Mouse (Mus musculus) cortical plate, adult 2 months (tissue): Measurements from ENCODE around the gene Myl3. TPM values are rescaled to one million over a fixed set of nuclear protein-coding genes. Genes with fewer than 3 reads are reported as not detected.

Experiments used
- H3K27ac ChIP-seq: fragments of 200-500 bp; 2 replicates; pipeline ENCODE4 v1.5.1; 2012; ENCODE audit warnings: low read length, control low read depth, inconsistent platforms; ENCODE audit not compliant: insufficient read depth
- H3K4me1 ChIP-seq: fragments of 200-500 bp; 2 replicates; pipeline ENCODE4 v1.6.1; 2011; ENCODE audit warnings: low read length; ENCODE audit not compliant: control insufficient read depth, insufficient read depth
- H3K4me3 ChIP-seq: fragments of 200-500 bp; 2 replicates; pipeline ENCODE4 v1.5.1; 2011; ENCODE audit warnings: mild to moderate bottlenecking, low read length, control low read depth; ENCODE audit not compliant: insufficient read depth
- CTCF ChIP-seq: fragments of 200-500 bp; IDR thresholded peaks from 2 replicates; pipeline ENCODE4 v1.5.1; 2011; ENCODE audit warnings: mild to moderate bottlenecking, control low read depth, low read length; ENCODE audit not compliant: insufficient read depth; ENCODE audit errors: extremely low read depth
- POLR2A ChIP-seq: fragments of 200-500 bp; IDR thresholded peaks from 2 replicates; pipeline ENCODE4 v1.6.1; 2011; ENCODE audit warnings: mild to moderate bottlenecking, low read length, control low read depth; ENCODE audit not compliant: insufficient read depth; ENCODE audit errors: extremely low read depth
- polyA plus RNA-seq: library from polyadenylated mRNA; depleted of rRNA; stranded (reverse); fragments of >200 nt; gene quantifications from 2 replicates; pipeline ENCODE4 v1.2.3, GENCODE M21; 2012; rRNA removed

Myl3 gene
- polyA plus RNA-seq, 1 experiment = 0.13 TPM

DNA sequence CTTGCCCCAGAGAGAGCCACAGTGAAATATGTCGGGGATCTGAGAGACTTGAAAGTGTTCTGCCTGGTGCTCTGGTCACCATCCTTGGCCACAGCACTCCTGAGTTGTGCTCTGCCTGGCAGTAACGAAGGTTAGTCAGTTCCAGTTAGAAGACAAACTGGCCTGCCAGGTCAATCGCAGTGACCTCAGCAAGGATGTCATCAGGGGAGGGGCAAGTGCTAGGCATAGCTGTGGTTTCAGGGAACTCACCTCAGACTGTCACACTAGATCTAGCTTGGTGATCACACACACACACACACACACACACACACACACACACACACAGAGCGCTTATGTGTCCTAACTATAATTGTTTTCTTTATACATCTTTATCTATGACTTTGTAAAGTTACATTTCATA lies 61.6 kb downstream of the Myl3 start:
- no peak for TF ChIP-seq CTCF
- no peak for TF ChIP-seq POLR2A
- no peaks in the 10 kb centered on the region for H3K4me1 ChIP-seq
- no peak overlapping the region for H3K27ac ChIP-seq
- no peak overlapping the region for H3K4me3 ChIP-seq

DNA sequence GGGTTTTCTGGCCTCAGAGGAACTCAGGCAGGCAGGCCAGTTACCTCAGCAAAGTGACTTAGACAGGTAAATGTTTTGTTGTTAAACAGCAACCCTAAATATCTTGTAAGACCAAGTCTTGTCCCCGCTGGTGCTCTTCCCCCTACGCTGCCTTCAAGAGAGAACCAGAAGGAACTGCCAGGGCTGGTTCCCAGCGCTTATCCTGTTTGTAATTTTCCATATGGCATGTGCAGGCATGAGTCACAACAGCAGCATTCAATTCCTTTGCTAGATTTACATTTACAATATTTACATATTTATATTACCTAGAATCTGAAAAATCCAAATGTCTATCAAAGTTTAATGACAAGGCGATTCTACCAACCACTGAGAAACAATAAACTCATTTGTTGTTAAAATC lies 68.4 kb downstream of the Myl3 start:
- Histone ChIP-seq H3K4me1 (no peaks in the 10 kb centered on the region), H3K27ac (no peak overlapping the region), H3K4me3 (no peak overlapping the region)
- no peak for TF ChIP-seq POLR2A

DNA sequence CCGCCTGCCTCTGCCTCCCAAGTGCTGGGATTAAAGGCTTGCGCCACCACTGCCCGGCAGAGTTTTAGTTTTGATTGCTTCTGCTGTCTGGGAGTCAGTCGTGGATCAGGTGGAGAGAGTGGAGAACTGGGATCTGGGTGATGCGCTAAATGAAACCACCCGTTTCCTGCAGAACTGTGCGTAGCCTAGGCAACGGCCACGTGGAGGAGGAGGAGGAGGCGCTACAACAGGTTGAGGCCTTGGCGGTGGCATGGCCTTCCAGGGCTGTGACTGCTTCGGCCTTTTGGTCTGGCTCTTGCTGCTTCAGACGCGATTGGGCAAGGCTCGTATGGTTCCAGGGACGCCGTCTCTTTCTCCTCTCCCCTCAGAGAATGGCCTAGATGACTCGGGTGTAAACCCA lies 72.1 kb downstream of the Myl3 start, which contains the start of gene Prss44:
TSS of gene Prss44 (plus strand) at position 206 of the 400 bp plus-strand sequence.
- H3K4me3 ChIP-seq = no peak within 1 kb of the TSS
- no peaks in the 10 kb centered on the region for H3K4me1 ChIP-seq
- TF ChIP-seq CTCF (no peak), POLR2A (no peak)
- H3K27ac ChIP-seq = no peak within 1 kb of the TSS

Other genes starting within 250 kb of the Myl3 start
- gene Setd2, start 209.3 kb upstream of the Myl3 start, polyA plus RNA-seq = 64.8 and 64.9 TPM in 2 replicates
- 2.5 and 3.7 TPM in 2 replicates for gene Nradd, start 117.4 kb upstream of the Myl3 start, polyA plus RNA-seq
- 10.0 and 10.7 TPM in 2 replicates for gene Nbeal2, start 87.7 kb upstream of the Myl3 start, polyA plus RNA-seq
- gene Ccdc12, start 85.4 kb upstream of the Myl3 start, polyA plus RNA-seq = 100 and 103 TPM in 2 replicates
- 8.2 and 9.0 TPM in 2 replicates for gene Pth1r, start 5.3 kb downstream of the Myl3 start, polyA plus RNA-seq
- not detected in 2 replicates for gene Prss42, start 56.3 kb downstream of the Myl3 start, polyA plus RNA-seq
- gene Prss44, start 72.1 kb downstream of the Myl3 start, polyA plus RNA-seq = not detected in 2 replicates
- gene Prss43, start 84.8 kb downstream of the Myl3 start, polyA plus RNA-seq = 0.08 and 0.21 TPM in 2 replicates
- gene Prss45, start 92.7 kb downstream of the Myl3 start, polyA plus RNA-seq = 0.44 and 0.50 TPM in 2 replicates
- gene Prss46, start 102.6 kb downstream of the Myl3 start, polyA plus RNA-seq = not detected in 2 replicates
- gene Prss50, start 116.1 kb downstream of the Myl3 start, polyA plus RNA-seq = 0.95 and 1.1 TPM in 2 replicates
- gene Als2cl, start 138.0 kb downstream of the Myl3 start, polyA plus RNA-seq = 8.4 and 9.1 TPM in 2 replicates
- gene Tmie, start 138.3 kb downstream of the Myl3 start, polyA plus RNA-seq = 1.6 and 2.7 TPM in 2 replicates
- gene Fam240a, start 175.0 kb downstream of the Myl3 start, polyA plus RNA-seq = not detected in 2 replicates
- 1.1 and 1.3 TPM in 2 replicates for gene Tdgf1, start 204.3 kb downstream of the Myl3 start, polyA plus RNA-seq
- 0.83 and 1.3 TPM in 2 replicates for gene Lrrc2, start 209.7 kb downstream of the Myl3 start, polyA plus RNA-seq
- gene Rtp3, start 248.7 kb downstream of the Myl3 start, polyA plus RNA-seq = 0.45 and 0.69 TPM in 2 replicates